Mouse (Mus musculus) megakaryocyte, embryonic 14.5 days (primary cell): ENCODE results near the gene Eef1akmt3.

Source experiments
- FLI1 ChIP-seq: IDR thresholded peaks from 2 replicates; pipeline ENCODE4 v1.6.1; 2012; ENCODE audit warnings: low read length, inconsistent platforms, mixed read lengths
- GATA1 ChIP-seq: IDR thresholded peaks from 3 replicates; pipeline ENCODE4 v1.6.1; 2012; ENCODE audit warnings: mixed read lengths, low read length, inconsistent platforms, borderline replicate concordance

- TF ChIP-seq GATA1 (no peak), FLI1 (no peak)
Measured at GRCm38 (mm10) chr10:127085052-127085451, 43.7 kb upstream of the Eef1akmt3 start.
